In the genomic region with DNA sequence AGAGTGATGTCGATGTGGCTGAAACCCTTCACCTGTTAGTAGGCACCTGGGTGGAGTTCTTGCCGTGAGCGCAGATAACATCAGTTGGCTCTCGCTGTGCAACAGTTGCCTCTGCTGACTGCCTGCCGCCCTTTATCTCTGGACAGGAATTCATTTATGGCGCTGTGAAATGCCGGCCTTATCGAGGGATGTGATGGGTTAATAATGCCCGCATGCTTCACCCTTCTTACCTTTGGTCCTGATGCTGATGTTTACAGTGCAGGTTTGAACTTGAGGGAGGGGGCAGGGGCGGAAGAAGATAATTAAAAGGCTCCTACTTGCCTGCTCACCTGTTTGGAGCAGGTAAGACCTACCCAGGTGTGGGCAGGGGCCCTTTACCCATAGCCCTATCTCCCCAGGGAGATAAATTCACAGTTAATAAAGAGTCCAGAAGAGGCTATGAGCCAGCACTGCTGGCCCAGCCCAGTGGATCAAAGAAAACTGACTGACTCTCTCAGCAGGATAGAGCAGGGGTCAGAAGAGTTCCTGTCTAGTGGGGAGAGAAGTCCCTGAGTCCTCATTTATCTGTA, we compare ENCODE assay signal across 20 mouse cellular contexts.
"Had no signal": no experiment of that assay in that cellular context is flagged by ENCODE, and none has a peak within 500 bp of the region (broad histone marks: within the 10 kb centered on the region; RNA-seq: fewer than 3 reads in every experiment).

No protein-coding gene starts in this region.

- ATAC-seq: liver, postnatal 0 days; lung, postnatal 0 days; midbrain, embryonic 15.5 days had no signal

- DNase-seq: kidney, adult 18-20 months; kidney, adult 9 months; kidney, postnatal 14 days; kidney, postnatal 4 days; left cerebral cortex, postnatal 4 days; liver, postnatal 0 days; lung, embryonic 14.5 days; retina, postnatal 1 day; thymus, adult 18-20 months; thymus, postnatal 36 days had no signal

- H3K27ac ChIP-seq: limb, embryonic 12.5 days; limb, embryonic 15.5 days; liver, embryonic 14.5 days; macrophage; midbrain, embryonic 12.5 days; midbrain, embryonic 15.5 days; neural tube, embryonic 12.5 days; neural tube, embryonic 15.5 days had no signal

- H3K27me3 ChIP-seq: midbrain, embryonic 12.5 days; midbrain, embryonic 15.5 days; neural tube, embryonic 12.5 days; neural tube, embryonic 15.5 days had no signal

- H3K9ac ChIP-seq: limb, embryonic 12.5 days; limb, embryonic 15.5 days; liver, embryonic 14.5 days; liver, postnatal 0 days; lung, embryonic 14.5 days; midbrain, embryonic 12.5 days; midbrain, embryonic 15.5 days; neural tube, embryonic 12.5 days; neural tube, embryonic 15.5 days had no signal

- H3K4me1 ChIP-seq: limb, embryonic 15.5 days; midbrain, embryonic 12.5 days; midbrain, embryonic 15.5 days; neural tube, embryonic 12.5 days; neural tube, embryonic 15.5 days had no signal

- H3K4me2 ChIP-seq: limb, embryonic 12.5 days; limb, embryonic 15.5 days; liver, embryonic 11.5 days; lung, embryonic 14.5 days; midbrain, embryonic 12.5 days; midbrain, embryonic 15.5 days; neural tube, embryonic 12.5 days; neural tube, embryonic 15.5 days had no signal

- H3K9me3 ChIP-seq: limb, embryonic 12.5 days; limb, embryonic 15.5 days; midbrain, embryonic 12.5 days; midbrain, embryonic 15.5 days; neural tube, embryonic 12.5 days; neural tube, embryonic 15.5 days had no signal

- H3K36me3 ChIP-seq: limb, embryonic 12.5 days; limb, embryonic 15.5 days; midbrain, embryonic 12.5 days; midbrain, embryonic 15.5 days; neural tube, embryonic 12.5 days; neural tube, embryonic 15.5 days had no signal

- H3K4me3 ChIP-seq: limb, embryonic 12.5 days; limb, embryonic 15.5 days; midbrain, embryonic 12.5 days; midbrain, embryonic 15.5 days; neural tube, embryonic 12.5 days; neural tube, embryonic 15.5 days had no signal
